ENCODE assay signal across 20 mouse cellular contexts in genomic region chrX:142702094-142702493, GRCm38 (mm10). TPM values are rescaled to one million over a fixed set of nuclear protein-coding genes. Genes with fewer than 3 reads are reported as not detected.
DNase-seq lines count a peak whose midpoint lies in the region; ATAC-seq and TF ChIP-seq lines count a peak whose summit lies in the region.
"Had no signal": no experiment of that assay in that cellular context is flagged by ENCODE, and none has a peak within 500 bp of the region (broad histone marks: within the 10 kb centered on the region; RNA-seq: fewer than 3 reads in every experiment).

No protein-coding gene starts in this region.

- H3K4me3 ChIP-seq in gastrocnemius, adult 2 months: no peak overlapping the region
- no peak overlapping the region for H3K4me3 ChIP-seq in lung, embryonic 14.5 days (ENCODE audit: low read depth, low read length)
- H3K4me3 ChIP-seq in embryonic fibroblast, embryonic 13.5 days (ENCODE audit: insufficient read depth, low read length): no peak overlapping the region
- H3K4me3 ChIP-seq in small intestine, adult 2 months (ENCODE audit: low read depth, low read length): no peak overlapping the region
- H3K4me3 ChIP-seq in thymus, adult 2 months (ENCODE audit: control insufficient read depth, insufficient read depth, low read length): no peak overlapping the region
- H3K4me3 ChIP-seq: hindbrain, embryonic 13.5 days; limb, embryonic 13.5 days; liver, embryonic 12.5 days; midbrain, embryonic 12.5 days had no signal

- intact Hi-C loops in gastrocnemius, adult 2 months (cut with DNase I): no loop called here

- peak; percentile 52; the same call in 1 of the 2 replicates for ATAC-seq in lung, embryonic 14.5 days (ENCODE audit: insufficient read depth)
- ATAC-seq: forebrain, postnatal 0 days; inflammation-experienced regulatory T-cells, adult 6 months; liver, embryonic 12.5 days had no signal

- no peak overlapping the region; the same call in 1 of the 2 replicates for H3K27ac ChIP-seq in gastrocnemius, adult 2 months
- H3K27ac ChIP-seq in lung, embryonic 14.5 days (ENCODE audit: low read depth): peak overlapping the region; percentile 59
- H3K27ac ChIP-seq in embryonic fibroblast, embryonic 13.5 days (ENCODE audit: insufficient read depth, low read length): peak overlapping the region; percentile 92
- H3K27ac ChIP-seq in small intestine, adult 2 months (ENCODE audit: insufficient read depth, low read depth, low read length): peak overlapping the region; percentile 76
- H3K27ac ChIP-seq in thymus, adult 2 months (ENCODE audit: control insufficient read depth, insufficient read depth, low read length): no peak overlapping the region
- H3K27ac ChIP-seq: hindbrain, embryonic 13.5 days; limb, embryonic 13.5 days; liver, embryonic 12.5 days; midbrain, embryonic 12.5 days had no signal

- H3K9me3 ChIP-seq in lung, embryonic 14.5 days (ENCODE audit: low read depth, low read length): no peaks in the 10 kb centered on the region
- H3K9me3 ChIP-seq: hindbrain, embryonic 13.5 days; limb, embryonic 13.5 days; liver, embryonic 12.5 days; midbrain, embryonic 12.5 days had no signal

- TF ChIP-seq POLR2A in embryonic fibroblast, embryonic 13.5 days (IDR thresholded peaks at IDR 0.05; ENCODE audit: low read depth, low read length): no peak
- no peak for TF ChIP-seq POLR2A in small intestine, adult 2 months (IDR thresholded peaks at IDR 0.05; ENCODE audit: low read depth, low read length)
- no peak for TF ChIP-seq POLR2A in thymus, adult 2 months (IDR thresholded peaks at IDR 0.05; ENCODE audit: control insufficient read depth, extremely low read depth, insufficient read depth, low read length, poor library complexity)

- H3K4me2 ChIP-seq in lung, embryonic 14.5 days: no peak overlapping the region
- H3K4me2 ChIP-seq: heart, embryonic 11.5 days; hindbrain, embryonic 13.5 days; limb, embryonic 13.5 days; liver, embryonic 12.5 days; midbrain, embryonic 12.5 days had no signal

- TF ChIP-seq CTCF in gastrocnemius, adult 2 months (IDR thresholded peaks at IDR 0.05): no peak
- TF ChIP-seq CTCF in lung, embryonic 14.5 days (IDR thresholded peaks at IDR 0.05; ENCODE audit: low read depth): no peak
- TF ChIP-seq CTCF in embryonic fibroblast, embryonic 13.5 days (IDR thresholded peaks at IDR 0.05; ENCODE audit: borderline replicate concordance, insufficient read depth, low read length): no peak
- no peak for TF ChIP-seq CTCF in small intestine, adult 2 months (IDR thresholded peaks at IDR 0.05; ENCODE audit: extremely low read depth, insufficient read length, insufficient replicate concordance, low read depth, low read length)
- no peak for TF ChIP-seq CTCF in thymus, adult 2 months (IDR thresholded peaks at IDR 0.05; ENCODE audit: borderline replicate concordance, control insufficient read depth, extremely low read depth, insufficient read depth, low read length, poor library complexity)

- DNase-seq in gastrocnemius, adult 2 months: peak; percentile 16
- no peak for DNase-seq in gastrocnemius, adult 18-20 months (ENCODE audit: low spot score)
- DNase-seq in lung, embryonic 14.5 days: no peak
- no peak for DNase-seq in lung, postnatal 36 days
- DNase-seq in adrenal gland, postnatal 25 days: no peak
- no peak for DNase-seq in thymus, adult 2 months
- DNase-seq: cerebellum, adult 8-10 months; forebrain, postnatal 0 days; gastrocnemius, postnatal 36 days; layer of hippocampus, postnatal 36 days; thymus, adult 18-20 months; thymus, postnatal 4 days had no signal

- WGBS in lung, embryonic 14.5 days: 65% methylated on average over 5 of the region's 5 CpGs
- WGBS in small intestine, adult 2 months: 28% methylated on average over 5 of the region's 5 CpGs
- WGBS in thymus, adult 2 months: 90% methylated on average over 5 of the region's 5 CpGs

- H3K9ac ChIP-seq in lung, embryonic 14.5 days: no peak overlapping the region
- H3K9ac ChIP-seq: forebrain, postnatal 0 days; hindbrain, embryonic 13.5 days; limb, embryonic 13.5 days; liver, embryonic 12.5 days; midbrain, embryonic 12.5 days had no signal

- peaks cover 9% of the 10 kb centered on the region; the same call in 1 of the 2 replicates for H3K36me3 ChIP-seq in lung, embryonic 14.5 days (ENCODE audit: insufficient read depth)
- H3K36me3 ChIP-seq in small intestine, adult 2 months (ENCODE audit: control insufficient read depth, insufficient read depth, low read length): 0 out of 2 replicates have a peak, but pooled peaks cover 1% of the 10 kb centered on the region
- no peaks in the 10 kb centered on the region for H3K36me3 ChIP-seq in thymus, adult 2 months (ENCODE audit: control insufficient read depth, insufficient read depth, low read length)
- H3K36me3 ChIP-seq: hindbrain, embryonic 13.5 days; midbrain, embryonic 12.5 days had no signal

- no peaks in the 10 kb centered on the region for H3K4me1 ChIP-seq in lung, embryonic 14.5 days (ENCODE audit: insufficient read depth)
- H3K4me1 ChIP-seq in embryonic fibroblast, embryonic 13.5 days (ENCODE audit: control insufficient read depth, insufficient read depth, low read length): peaks cover 8% of the 10 kb centered on the region; the same call in 1 of the 2 replicates
- H3K4me1 ChIP-seq in small intestine, adult 2 months (ENCODE audit: control insufficient read depth, insufficient read depth, insufficient read length, low read length): peaks cover 14% of the 10 kb centered on the region; the same call in 1 of the 2 replicates
- H3K4me1 ChIP-seq in thymus, adult 2 months (replicated peaks; ENCODE audit: control insufficient read depth, insufficient read depth, low read length): no peaks in the 10 kb centered on the region
- H3K4me1 ChIP-seq: hindbrain, embryonic 13.5 days; liver, embryonic 12.5 days; midbrain, embryonic 12.5 days had no signal

- H3K27me3 ChIP-seq in lung, embryonic 14.5 days (ENCODE audit: insufficient read depth, low read length): no peaks in the 10 kb centered on the region
- no peaks in the 10 kb centered on the region for H3K27me3 ChIP-seq in small intestine, adult 2 months (ENCODE audit: control insufficient read depth, insufficient read depth, low read length)
- H3K27me3 ChIP-seq in thymus, adult 2 months (ENCODE audit: control insufficient read depth, insufficient read depth, low read length): no peaks in the 10 kb centered on the region
- H3K27me3 ChIP-seq: liver, embryonic 12.5 days had no signal

RNA-seq across cellular contexts. Expression of gene Tmem164, which starts 20.9 kb away (rescaled TPM):
- 1 to 10 TPM; 1.7 to 2.9 TPM for total RNA-seq in gastrocnemius, adult 2 months (2021)
- total RNA-seq in gastrocnemius, adult 18-20 months (2021): 1 to 10 TPM; 1.1 to 1.2 TPM
- polyA plus RNA-seq in lung, embryonic 14.5 days (2014; fragmentation: Nextera tagmentation; extraction: Ambion mirVana): 36.8 and 42.0 TPM in 2 replicates
- polyA plus RNA-seq in embryonic fibroblast, embryonic 13.5 days (2011; ENCODE audit: insufficient read length, low read depth, missing spikeins): 47.0 and 68.6 TPM in 2 replicates
- 8.5 and 12.4 TPM in 2 replicates for polyA plus RNA-seq in small intestine, adult 2 months (2012; rRNA removed)
- total RNA-seq in adrenal gland, postnatal 25 days (2021): 40.1 and 44.1 TPM in 2 replicates
- polyA plus RNA-seq in thymus, adult 2 months (2012; rRNA removed): 44.6 and 49.1 TPM in 2 replicates

Comparison
In these comparisons a context has a peak if more than half of its experiments do, and no peak if none do; other contexts are left out.
1. H3K27ac ChIP-seq: peak in lung, embryonic 14.5 days (single experiment), embryonic fibroblast, embryonic 13.5 days (single experiment) and small intestine, adult 2 months (single experiment); none in gastrocnemius, adult 2 months (single experiment) and thymus, adult 2 months (single experiment).